Mouse (Mus musculus): ENCODE results near the gene Kdm1b.

Kdm1b gene

DNA sequence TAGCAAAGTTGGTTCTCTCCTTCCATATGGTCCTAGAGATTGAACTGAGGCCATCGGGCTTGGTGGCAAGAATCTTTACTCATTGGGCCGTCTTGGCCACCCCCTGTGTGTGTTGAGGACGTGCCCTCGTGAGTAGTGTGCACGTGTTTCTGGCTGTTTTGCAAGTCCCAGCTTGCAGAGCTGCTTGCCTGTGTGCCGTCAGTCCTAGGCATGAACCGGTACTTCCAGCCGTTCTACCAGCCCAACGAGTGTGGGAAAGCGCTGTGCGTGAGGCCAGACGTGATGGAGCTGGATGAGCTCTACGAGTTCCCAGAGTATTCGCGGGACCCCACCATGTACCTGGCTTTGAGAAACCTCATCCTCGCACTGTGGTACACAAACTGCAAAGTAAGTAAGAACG lies 19.5 kb downstream of the Kdm1b start:
- no peak for DNase-seq (ENCODE audit: low spot score)

DNA sequence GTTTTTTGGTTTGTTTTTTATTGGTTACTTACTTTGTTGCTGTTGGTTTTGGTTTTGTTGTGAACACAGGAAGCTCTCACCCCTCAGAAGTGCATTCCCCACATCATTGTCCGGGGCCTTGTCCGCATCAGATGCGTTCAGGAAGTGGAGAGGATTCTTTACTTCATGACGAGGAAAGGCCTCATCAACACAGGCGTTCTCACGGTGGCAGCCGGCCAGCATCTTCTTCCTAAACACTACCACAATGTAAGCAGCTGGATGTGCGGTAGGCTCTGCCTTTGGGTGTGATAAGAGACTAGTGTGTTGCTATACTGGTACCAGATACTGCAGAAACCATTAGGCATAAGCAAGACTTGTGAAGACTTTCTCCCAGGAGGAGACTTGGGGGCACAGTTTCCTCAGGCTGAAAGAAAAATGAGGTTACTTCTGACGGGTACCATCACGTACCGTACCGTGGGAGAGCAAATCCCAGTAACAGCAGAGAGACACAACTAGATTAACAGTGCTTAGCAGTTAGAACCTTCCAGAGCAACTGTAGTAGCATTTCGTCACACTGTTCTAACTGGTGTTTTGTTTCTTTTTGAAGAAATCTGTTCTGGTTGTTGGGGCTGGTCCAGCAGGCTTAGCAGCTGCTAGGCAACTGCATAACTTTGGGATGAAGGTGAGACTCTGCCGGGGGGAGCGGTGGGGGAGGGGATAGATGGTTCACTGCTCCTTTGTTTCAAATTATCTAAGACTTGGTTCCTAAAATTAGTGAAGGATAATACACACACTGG lies 20.9 kb downstream of the Kdm1b start:
- no peak for DNase-seq (ENCODE audit: low spot score)

DNA sequence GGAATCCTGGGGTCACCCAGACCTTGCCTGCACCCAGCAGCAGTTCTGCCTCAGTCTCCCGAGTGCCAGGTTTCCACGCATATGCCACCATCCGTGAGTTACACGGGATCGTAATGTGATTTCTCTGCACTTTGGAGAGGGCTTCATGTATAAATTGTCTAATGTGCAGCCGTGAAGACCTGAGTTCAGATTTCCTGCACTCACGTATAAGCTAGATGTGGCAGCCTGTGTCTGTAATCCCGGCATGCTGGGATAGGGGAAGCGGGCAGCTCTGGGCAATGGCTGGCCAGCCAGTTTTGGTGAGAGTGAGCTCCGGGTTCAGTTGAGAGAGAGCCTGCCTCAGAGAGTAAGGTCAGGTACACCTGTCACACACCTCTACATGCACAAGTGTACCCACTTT lies 23.2 kb downstream of the Kdm1b start:
- no peak for DNase-seq (ENCODE audit: low spot score)

DNA sequence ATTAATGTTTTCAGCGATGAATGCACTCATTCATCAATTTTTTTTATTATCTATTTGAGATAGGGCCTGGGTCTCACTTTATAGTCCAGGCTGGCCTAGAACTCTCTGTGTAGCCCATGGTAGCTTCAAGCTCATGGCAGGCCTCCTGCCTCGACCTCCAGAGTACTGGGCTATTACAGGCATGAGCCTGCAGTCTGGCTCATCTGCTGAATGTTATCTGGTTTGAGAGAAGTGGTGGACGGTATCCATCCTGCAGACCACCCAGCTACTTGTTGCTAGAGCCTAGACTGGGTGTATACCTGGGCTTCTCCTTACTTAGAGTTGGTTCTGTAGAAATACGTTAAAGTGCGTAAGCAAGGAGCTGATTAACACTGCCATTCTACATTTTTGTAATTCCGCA lies 23.7 kb downstream of the Kdm1b start:
- no peak for DNase-seq (ENCODE audit: low spot score)

DNA sequence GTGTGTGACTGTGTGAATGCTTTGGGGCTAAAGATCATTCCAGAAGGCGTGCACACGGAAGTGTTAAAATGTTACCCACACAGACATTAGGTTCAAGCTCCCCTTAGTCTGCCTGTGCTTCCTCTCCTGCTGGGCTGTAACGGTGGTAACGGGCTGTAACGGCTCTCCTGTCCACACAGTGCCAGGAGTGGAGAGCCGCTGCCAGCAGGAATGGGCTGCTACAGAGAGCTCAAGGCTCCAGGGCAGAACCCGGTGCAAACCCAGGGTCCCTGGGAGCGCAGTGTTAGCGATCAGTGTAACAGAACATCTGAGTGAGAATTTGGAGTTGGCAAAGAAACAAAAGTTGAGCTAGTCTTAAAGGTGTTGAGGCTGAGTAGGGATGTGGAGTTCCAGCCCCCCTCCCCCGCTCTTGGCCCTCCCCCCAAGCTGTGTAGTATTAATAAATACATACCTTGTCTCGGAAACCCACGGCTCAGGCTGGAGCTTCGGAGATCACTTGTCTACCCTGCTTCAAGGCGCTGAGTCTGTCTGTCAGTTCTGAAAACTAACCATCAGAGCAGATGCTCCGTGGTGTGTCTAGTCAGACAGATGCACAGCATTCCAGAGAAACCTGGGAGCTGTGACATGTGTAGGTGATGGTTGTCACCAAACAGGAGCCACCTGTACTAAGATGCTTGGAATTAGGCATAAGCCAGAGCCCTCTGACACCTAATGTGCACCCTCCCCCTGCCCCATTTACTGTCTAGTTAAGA lies 27.2 kb downstream of the Kdm1b start:
- DNase-seq (ENCODE audit: low spot score): no peak

DNA sequence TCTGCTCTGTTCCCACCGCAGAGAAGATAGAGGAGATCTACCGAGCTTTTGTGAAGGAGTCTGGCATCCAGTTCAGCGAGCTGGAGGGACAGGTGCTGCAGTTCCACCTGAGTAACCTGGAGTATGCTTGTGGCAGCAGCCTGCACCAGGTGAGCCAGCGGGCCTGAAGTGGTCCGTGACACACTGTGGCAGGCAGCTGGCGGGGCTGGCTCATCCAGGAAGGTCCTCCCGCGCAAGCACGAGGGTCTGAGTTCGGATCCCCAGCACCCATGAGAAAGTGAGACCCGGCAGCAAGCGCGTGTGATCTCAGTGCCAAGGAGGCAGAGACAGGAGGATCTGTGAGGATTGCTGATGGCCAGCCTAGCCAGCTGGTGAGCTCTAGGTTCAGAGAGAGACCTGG lies 28.6 kb downstream of the Kdm1b start:
- DNase-seq (ENCODE audit: low spot score): no peak

DNA sequence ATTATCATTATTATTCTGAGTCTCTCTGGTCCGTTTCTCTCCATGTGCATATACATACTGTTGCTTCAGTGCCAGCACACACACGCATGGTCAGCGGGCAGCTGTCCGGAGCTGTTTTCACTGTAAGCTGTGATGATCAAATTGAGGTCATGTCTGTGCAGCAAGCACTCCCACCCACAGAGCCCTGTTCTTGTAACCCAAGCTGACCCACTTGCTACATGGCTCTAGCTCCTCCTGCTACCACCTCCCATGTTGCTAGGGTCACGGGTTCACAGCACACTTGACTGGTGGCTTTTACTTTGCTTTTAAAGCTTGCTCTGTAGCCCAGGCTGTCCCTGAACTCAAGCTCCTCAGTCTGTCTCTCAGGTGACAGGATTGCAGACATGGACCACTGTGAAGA lies 29.2 kb downstream of the Kdm1b start:
- no peak for DNase-seq (ENCODE audit: low spot score)

DNA sequence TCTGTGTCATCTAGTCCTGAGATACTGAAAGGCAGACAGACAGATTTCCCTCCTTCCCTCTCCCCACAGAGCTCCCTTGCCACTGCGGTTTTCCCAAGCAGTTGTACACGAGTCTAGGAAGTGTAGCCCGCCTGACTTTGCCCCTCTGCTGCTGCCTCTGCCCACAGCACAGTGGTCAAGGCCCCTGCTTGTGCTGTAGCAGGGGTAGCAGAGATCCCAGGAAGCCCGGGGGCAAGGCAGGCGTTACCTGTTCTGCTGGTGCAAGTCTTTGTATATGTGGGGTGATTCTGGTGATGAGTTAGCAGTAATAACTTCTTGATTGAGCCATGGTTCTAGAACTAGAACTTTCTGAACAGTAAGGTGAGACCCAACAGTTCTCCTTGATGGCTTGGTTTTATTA lies 32.9 kb downstream of the Kdm1b start:
- no peak for DNase-seq (ENCODE audit: low spot score)

DNA sequence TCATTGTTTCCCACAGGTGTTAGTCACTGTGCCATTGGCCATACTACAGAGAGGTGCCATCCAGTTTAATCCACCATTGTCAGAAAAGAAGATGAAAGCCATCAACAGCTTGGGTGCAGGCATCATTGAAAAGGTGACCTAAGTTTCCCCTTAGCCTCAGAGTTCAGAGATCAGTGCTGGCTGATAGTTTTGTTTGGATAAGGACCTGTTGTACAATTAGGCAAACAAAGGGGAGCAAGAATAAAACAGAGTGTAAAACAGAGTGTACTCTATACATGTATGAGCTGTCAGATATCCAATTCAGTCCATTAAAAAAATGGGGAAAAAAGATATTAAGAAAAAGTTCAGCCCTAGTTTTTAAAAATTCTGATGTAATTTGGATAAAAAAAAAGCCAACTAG lies 34.1 kb downstream of the Kdm1b start:
- DNase-seq (ENCODE audit: low spot score): no peak

DNA sequence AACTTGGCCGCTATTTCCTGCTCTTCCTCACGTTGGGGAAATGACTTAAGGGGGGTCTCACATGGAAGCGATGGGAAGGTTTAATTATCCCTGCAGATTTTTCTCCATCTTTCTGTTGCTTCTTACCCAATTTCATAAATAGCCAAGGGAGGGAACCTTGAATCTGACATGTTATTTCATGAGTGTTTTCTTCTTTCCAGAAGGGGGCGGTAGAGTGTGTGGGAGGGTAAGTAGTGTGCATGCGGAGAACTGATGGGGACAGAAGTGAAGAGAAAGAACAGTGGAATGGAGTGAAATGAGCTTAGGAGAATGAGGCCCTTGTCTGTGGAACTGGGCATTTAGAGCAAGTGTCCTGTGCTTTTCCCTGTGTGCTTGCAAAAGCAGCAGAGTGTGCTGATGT lies 35.5 kb downstream of the Kdm1b start:
- DNase-seq (ENCODE audit: low spot score): no peak

DNA sequence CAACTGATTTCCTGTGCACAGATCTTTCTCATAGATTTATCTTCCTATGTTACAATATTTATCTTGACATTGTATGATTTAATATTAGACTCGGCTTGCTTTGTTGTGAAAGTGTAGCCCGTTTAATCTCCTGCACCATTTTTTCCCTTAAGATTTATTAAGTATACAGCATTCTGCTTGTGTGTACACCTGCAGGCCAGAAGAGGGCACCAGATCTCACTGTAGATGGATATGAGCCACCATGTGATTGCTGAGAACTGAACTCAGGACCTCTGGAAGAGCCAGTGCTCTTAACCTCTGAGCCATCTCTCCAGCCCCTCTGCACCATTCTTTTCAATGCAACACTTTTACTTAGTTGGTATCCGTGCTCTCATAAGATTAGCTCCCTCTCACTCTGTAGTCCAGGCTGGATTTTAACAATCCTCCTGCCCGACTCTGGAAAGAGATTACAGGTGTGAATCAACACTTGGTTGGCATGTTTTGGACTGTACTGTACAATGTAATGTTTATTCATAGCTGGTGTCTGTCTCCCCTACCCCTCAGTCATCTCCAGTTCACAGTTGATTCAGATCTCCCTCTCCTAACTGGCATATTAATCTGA lies 37.7 kb downstream of the Kdm1b start:
- DNase-seq (ENCODE audit: low spot score): no peak

DNA sequence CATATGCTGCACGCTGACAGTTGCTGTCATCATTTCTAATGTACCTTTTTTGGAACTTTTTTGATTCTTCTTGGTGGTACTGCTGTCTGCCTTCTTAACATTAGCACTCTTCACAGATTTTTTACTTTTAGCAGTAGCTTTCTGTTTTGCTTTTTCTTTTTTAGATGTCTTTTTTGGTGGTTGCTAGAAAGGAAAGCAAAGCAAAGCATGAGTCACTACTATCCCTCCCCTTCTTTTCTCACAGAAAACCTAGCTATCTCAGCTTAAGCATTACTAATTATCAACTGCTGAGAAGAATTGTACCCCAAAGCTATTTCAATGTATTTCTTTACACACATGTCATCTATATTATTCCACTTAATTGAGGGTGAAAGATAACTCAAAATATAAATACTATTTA lies 45.1 kb downstream of the Kdm1b start:
- DNase-seq (ENCODE audit: low spot score): no peak

DNA sequence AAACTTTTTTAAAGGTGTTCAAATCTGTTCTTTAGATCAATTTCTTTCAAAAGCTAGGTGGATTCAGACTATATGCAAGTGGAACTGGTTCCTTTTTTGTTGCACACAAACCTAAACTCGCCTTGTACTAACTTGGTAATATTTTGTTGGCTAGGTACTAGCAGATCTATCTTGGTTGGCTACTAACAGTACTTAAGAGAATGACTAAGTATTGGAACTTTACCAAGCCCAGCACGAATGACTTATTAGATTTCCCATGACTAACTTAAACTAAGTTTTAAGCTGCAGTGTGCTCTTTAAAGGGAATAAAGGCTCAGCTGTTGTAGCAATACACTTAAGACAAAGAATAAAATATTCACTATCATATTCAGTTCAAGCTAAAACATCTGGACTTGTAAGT lies 46.0 kb downstream of the Kdm1b start:
- no peak for DNase-seq (ENCODE audit: low spot score)

DNA sequence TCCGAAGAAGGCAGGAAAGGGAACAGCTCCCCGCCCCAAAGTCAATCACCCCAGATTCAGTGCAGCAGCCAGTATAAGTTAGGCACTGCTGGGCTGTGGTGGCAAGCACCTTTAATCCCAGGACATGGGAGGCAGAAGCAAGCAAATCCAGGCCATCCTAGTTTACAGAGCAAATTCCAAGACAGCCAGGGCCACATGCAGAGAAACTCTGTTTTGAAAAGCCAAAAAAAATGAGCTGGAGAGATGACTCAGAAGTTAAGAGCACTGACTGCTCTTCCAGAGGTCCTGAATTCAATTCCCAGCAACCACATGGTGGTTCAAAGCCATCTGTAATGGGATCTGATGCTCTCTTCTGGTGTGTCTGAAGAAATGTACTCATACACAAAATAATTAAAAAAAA lies 50.5 kb downstream of the Kdm1b start:
- no peak for DNase-seq (ENCODE audit: low spot score)

DNA sequence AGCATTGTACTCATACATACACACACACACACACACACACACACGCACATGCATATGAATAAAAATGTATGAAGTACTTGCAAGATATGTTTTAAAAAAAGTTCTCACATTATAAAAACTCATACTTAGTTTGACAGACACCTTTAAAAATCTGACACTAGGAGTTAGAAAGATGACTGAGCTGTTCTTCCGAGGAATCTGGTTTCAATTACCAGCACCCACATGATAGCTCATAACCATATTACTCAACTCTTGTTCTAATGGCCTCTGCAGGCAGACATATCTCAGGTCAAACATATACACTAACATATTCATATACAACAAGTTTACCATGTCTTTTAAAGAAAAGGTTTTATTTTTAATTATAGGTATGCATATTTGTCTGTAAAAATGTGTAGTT lies 53.3 kb downstream of the Kdm1b start:
- no peak for DNase-seq (ENCODE audit: low spot score)

DNA sequence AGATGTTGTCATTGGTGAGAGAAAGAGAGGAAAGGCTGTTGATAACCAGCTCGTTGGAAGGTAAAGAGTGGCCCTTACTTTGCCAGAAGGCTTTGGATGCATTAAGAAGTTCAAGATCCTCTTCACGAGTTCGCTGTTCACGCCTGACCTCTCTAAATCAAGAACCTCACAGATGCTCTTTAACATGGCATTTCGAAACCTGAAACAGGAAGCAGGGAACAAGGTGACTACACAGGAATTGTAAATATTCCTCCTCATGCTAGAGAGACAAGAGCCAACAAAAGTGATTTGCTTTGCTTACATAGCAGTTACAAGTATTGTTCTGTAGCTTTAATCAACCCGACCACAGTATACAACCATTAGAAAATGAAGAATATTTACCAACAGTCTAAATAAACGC lies 56.0 kb downstream of the Kdm1b start:
- no peak for DNase-seq (ENCODE audit: low spot score)

DNA sequence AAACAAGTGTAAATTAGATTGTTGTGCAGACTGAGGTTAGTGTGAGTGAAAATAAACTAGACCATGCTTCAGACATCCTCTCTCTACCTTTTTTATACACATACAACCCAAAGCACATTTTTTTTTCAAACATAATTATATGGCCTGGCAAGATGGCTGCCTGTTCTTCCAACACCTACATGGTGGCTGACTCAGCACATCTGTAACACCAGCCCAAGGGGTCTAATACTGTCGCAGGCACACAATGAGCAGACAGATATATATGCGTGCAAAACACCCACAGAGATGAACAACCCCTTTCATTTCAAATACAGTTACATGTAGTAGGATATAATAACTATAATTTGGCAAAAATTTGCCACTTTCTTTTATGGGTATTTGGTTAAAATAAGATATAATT lies 57.3 kb downstream of the Kdm1b start:
- DNase-seq (ENCODE audit: low spot score): no peak

DNA sequence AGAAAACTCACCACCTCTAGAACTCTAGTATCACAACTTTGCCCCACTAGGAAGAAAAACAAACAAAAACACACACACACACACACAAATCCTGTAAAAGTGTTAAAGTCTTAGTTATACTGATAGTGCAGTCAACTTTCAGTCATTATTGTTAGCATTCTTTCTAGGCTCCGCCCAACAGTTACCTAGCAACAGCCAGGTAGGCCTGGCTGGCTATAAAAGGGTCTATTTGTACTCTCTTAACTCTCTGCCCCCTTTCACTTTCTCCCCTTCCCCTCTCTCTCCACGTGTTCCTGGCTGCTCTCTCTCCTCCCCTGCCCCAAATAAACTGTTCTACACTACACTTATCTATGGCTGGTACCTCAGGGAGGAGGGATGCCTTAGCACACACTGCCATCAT lies 60.8 kb downstream of the Kdm1b start:
- no peak for DNase-seq (ENCODE audit: low spot score)

DNA sequence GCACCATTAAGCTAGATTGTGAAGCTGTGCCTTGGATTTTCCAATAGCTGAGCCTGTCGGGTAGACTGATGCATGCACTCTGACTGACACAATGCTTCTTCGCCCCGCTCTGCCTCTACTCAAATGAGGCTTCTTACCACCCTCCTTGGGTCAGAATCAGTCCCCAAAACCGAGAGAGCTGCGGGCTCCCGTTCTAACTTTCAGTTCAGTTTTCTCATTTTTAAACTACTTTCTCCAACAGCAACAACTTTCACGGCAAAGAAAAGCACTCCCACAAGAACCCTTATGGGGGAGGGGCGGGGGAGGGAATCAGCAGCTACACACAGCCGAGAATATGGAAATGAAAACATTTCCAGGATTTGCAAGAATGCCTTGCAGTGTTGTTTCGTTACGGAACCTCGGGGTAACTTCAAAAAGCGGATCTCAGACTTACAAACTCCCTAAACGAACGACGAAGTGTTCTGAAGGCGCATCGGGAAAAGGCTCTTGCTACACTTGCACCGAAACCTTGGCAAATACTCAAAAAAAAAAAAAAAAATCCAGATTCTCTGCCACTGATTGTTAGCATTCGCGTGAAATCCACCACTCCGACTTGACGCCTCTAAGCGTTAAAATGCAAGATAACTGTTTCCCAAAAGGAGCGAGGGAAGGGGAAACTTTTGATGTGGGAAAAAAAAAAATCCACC lies 61.7 kb downstream of the Kdm1b start:
- no peak for DNase-seq (ENCODE audit: low spot score)

DNA sequence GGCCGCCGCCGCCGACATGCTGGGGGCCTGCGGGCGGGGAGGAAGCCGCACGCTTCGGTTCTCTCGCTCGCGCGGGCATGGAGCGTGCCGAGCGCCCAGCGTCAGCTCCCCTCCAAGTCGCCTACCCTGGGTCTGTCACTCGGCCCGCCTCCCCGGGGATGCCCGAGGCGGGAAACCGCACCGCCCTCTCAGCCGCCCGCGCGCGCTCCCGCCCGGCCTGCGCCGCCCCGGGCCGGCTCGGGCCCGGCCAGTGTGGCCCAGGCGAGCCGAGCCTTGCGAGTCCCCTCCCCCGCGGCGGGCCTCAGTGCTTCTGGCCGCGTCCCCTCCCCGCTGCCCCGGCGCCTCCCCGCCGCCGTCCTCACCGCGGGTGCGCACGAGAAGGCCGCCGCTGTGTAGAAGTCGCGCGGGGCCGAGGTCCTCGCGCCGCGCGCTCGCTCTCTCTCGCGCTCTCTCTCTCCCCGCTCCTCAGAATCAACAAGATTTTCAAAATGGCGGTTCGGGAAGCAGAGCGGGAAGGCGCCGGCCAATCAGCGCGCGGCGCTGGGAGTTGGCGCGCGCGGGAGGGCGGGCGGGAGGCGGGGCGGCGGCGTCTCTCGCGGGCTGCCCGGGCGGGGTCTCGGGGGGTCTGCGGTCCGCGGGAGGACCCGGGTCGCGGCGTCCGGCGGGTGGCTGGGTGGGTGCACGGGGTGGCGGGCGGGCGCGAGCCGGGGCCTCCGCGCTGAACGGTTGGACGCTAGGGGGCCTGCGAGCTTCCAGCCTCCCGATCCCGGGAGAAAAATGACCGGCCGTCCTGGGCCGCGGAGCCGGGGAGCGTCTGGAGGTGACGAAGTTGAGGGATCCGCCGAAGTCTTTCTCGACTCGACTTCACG lies 62.6 kb downstream of the Kdm1b start, which contains the start of gene Dek:
Gene Dek (minus strand): TSS at position 491 of the 869 bp plus-strand sequence.
- DNase-seq (ENCODE audit: low spot score): peak; percentile 40

DNA sequence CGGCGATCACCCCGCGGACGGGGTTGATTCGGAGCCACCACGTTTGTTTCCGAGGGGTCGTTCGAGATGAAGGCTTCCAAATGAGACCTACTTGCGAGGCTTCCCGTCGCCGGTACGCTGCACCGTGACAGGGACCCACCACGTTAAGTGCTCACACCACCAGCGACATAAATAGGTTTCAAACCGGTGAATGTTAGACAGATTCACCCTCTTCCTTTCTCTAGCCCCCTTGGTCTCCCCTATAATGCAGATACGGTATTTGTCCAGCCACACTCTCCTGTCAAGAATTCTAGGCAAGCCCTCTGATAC lies 63.2 kb downstream of the Kdm1b start:
- DNase-seq (ENCODE audit: low spot score): no peak

DNA sequence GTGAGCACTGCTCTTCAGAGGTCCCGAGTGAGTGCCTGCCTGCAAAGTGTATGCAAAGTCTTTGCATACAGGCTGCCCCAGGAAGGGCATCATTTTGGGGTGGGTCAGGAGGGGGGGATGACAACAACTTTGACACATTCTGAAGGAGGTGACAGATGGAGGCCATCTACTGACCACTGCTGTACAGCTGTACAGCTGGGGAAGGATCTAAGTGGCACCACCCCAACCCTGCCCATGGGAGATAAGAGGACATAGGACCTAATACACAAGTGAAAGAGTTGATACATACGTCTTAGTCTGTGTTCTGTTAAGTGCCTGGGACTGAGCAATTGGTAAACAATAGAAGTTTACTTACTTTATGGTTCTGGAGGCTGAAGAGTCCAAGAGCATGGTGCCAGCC lies 65.9 kb downstream of the Kdm1b start:
- no peak for DNase-seq (ENCODE audit: low spot score)

All from layer of hippocampus, adult 9-10 months (tissue).